Mouse (Mus musculus): ENCODE measurements at regions not wholly inside any gene's neighbourhood (a gene's known extent, or its start where the extent isn't known, plus 50 kb on each side); places are given as distances from the start of the nearest gene placed in this dataset.
"Not testable (repeated sequence)": the region's sequence is repeated elsewhere in the genome, so short reads cannot be mapped to it uniquely, and the experiment has no call there.

DNA sequence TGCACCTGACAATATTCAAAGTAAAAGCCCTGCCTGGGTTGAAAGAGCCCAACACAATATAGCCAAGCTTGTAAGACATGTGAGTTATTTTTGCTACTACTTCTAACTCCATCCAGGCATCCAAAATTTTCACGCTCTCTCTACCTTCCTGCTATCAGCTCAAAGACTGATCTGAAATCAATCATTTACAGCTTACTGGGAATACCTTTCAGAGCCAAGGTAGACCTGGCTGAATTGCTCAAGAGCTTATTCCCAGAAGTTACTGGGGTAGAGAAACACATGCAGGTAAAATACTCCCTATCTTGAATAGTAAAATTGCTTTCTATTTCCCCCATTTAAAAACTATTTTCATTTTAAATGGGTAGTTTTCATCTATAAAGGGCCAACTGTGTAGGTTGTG, 840.2 kb downstream of the Diaph3 start:
- Histone ChIP-seq H3K9me3 (replicated peaks; ENCODE audit: low read length) (no peaks in the 10 kb centered on the region), H3K4me1 (replicated peaks; ENCODE audit: insufficient read depth, low read length) (no peaks in the 10 kb centered on the region), H3K4me3 (replicated peaks; ENCODE audit: low read depth, low read length) (no peak overlapping the region), H3K9ac (ENCODE audit: low read depth, low read length) (no peak overlapping the region), H3K27ac (no peak overlapping the region), H3K27me3 (ENCODE audit: insufficient read depth, low read length) (no peaks in the 10 kb centered on the region), H3K36me3 (ENCODE audit: insufficient read depth, low read length) (no peaks in the 10 kb centered on the region), H3K4me2 (ENCODE audit: low read length) (no peak overlapping the region)
- WGBS = 74% methylated on average over 1 of the region's 1 CpGs
- DNase-seq (ENCODE audit: low spot score) (no peak), ATAC-seq (replicated peaks; ENCODE audit: low FRiP score, low read depth) (no peak)
- TF ChIP-seq CTCF (IDR thresholded peaks at IDR 0.05; ENCODE audit: low read depth) = no peak

DNA sequence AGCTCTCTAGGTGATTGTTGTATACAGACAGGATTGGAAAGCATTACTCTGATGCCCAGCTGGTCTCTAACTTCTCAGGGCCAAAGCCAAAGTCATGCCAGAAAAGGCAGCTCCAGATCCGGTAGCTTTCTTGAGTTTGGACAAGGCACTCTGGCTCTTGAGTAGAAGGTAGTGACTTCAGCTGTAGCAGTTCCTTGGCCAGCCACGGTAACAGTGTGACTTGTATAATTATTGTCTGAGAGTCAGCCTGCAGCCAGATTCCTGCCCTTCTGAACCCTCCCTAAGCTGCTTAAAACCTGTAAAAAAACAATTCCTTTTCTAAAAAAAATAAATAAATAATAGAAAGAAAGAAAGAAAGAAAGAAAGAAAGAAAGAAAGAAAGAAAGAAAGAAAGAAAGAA, 843.0 kb downstream of the Diaph3 start:
- DNase-seq (ENCODE audit: low spot score) = no peak
- TF ChIP-seq CTCF (IDR thresholded peaks at IDR 0.05; ENCODE audit: low read depth) = no peak
- Histone ChIP-seq H3K4me2 (ENCODE audit: low read length) (no peak overlapping the region), H3K4me3 (replicated peaks; ENCODE audit: low read depth, low read length) (no peak overlapping the region), H3K27ac (no peak overlapping the region), H3K9ac (ENCODE audit: low read depth, low read length) (no peak overlapping the region), H3K4me1 (replicated peaks; ENCODE audit: insufficient read depth, low read length) (0 out of 2 replicates have a peak, but pooled peaks cover 6% of the 10 kb centered on the region), H3K27me3 (ENCODE audit: insufficient read depth, low read length) (no peaks in the 10 kb centered on the region), H3K9me3 (replicated peaks; ENCODE audit: low read length) (no peaks in the 10 kb centered on the region), H3K36me3 (ENCODE audit: insufficient read depth, low read length) (no peaks in the 10 kb centered on the region)
- 41% methylated on average over 2 of the region's 2 CpGs for WGBS
- no peak for ATAC-seq (replicated peaks; ENCODE audit: low FRiP score, low read depth)

DNA sequence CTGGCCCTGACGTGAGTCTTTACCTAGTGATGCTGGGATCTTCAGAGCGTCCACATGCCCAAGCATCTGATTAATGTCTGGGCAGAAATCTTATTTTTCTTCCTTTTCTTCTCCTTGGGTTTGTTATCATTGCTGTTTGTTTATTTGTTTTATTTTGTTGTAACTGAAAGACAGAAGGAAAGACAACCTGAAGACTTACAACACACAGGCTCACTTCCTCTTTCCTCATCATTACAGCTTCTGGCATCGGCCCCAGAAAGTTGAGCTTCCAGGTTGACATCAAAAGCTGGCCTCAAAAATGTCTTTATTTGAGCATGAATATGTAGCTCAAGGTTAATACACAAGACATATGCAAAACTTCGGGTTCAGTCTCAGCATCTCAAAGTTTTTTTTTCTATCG, 846.4 kb downstream of the Diaph3 start:
- H3K36me3 ChIP-seq (ENCODE audit: insufficient read depth, low read length); DNase-seq (ENCODE audit: low spot score); H3K4me3 ChIP-seq (replicated peaks; ENCODE audit: low read depth, low read length); H3K4me1 ChIP-seq (replicated peaks; ENCODE audit: insufficient read depth, low read length); H3K4me2 ChIP-seq (ENCODE audit: low read length); H3K27ac ChIP-seq; H3K9me3 ChIP-seq (replicated peaks; ENCODE audit: low read length); H3K27me3 ChIP-seq (ENCODE audit: insufficient read depth, low read length); ATAC-seq (replicated peaks; ENCODE audit: low FRiP score, low read depth); H3K9ac ChIP-seq (ENCODE audit: low read depth, low read length): not testable (repeated sequence)
- WGBS = 54% methylated on average over 5 of the region's 5 CpGs

DNA sequence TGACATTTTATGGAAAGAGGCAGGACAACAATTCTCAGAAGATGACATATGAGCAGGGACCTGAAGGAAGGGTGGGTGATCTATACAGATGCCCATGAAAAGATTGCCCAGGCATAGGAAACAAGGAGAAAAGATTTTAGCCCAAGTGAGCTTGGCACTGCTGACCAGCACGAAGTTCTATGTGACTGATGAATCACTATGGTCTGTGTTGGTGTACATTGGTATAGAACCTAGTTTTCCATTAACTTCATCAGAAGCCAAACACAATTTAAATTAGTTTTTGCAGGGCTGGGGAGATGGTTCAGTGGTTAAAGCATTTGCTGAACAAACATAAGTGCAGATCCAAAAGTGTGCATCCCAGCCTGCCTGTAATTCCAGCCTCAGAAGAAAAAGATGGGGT, 847.2 kb downstream of the Diaph3 start:
- DNase-seq (ENCODE audit: low spot score) (no peak), ATAC-seq (replicated peaks; ENCODE audit: low FRiP score, low read depth) (no peak)
- no peak overlapping the region for H3K4me3 ChIP-seq (replicated peaks; ENCODE audit: low read depth, low read length)
- no peaks in the 10 kb centered on the region for H3K36me3 ChIP-seq (ENCODE audit: insufficient read depth, low read length)
- no peak overlapping the region for H3K9ac ChIP-seq (ENCODE audit: low read depth, low read length)
- H3K4me2 ChIP-seq (ENCODE audit: low read length) = no peak overlapping the region
- no peaks in the 10 kb centered on the region for H3K9me3 ChIP-seq (replicated peaks; ENCODE audit: low read length)
- H3K4me1 ChIP-seq (replicated peaks; ENCODE audit: insufficient read depth, low read length) = 0 out of 2 replicates have a peak, but pooled peaks cover 6% of the 10 kb centered on the region
- TF ChIP-seq CTCF (IDR thresholded peaks at IDR 0.05; ENCODE audit: low read depth) = no peak
- no peaks in the 10 kb centered on the region for H3K27me3 ChIP-seq (ENCODE audit: insufficient read depth, low read length)
- WGBS = 59% methylated on average over 1 of the region's 1 CpGs
- no peak overlapping the region for H3K27ac ChIP-seq

DNA sequence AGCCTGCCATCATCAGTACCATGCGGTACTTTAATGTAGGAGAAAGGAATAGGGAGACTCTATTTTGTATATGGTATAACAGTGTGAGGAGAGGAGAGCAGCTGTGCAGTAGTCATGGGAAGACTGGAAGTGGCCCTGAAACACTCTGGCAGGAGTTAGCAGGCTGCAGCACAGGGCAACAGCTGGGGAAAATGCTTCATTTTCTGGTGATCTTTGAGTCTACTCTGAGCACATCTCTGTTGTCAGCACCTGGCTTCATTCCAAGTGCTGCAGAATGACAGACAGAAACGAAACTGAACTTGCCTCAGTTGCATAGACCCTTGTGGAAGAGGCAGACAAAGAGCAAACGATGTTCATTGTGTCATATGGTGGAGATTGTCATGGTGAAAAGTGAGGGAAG, 847.7 kb downstream of the Diaph3 start:
- no peak for ATAC-seq (replicated peaks; ENCODE audit: low FRiP score, low read depth)
- no peaks in the 10 kb centered on the region for H3K9me3 ChIP-seq (replicated peaks; ENCODE audit: low read length)
- H3K27ac ChIP-seq = no peak overlapping the region
- H3K9ac ChIP-seq (ENCODE audit: low read depth, low read length) = no peak overlapping the region
- no peak overlapping the region for H3K4me2 ChIP-seq (ENCODE audit: low read length)
- no peak for TF ChIP-seq CTCF (IDR thresholded peaks at IDR 0.05; ENCODE audit: low read depth)
- H3K4me1 ChIP-seq (replicated peaks; ENCODE audit: insufficient read depth, low read length) = 0 out of 2 replicates have a peak, but pooled peaks cover 6% of the 10 kb centered on the region
- WGBS = 69% methylated on average over 3 of the region's 3 CpGs
- H3K27me3 ChIP-seq (ENCODE audit: insufficient read depth, low read length) = no peaks in the 10 kb centered on the region
- DNase-seq (ENCODE audit: low spot score) = no peak
- H3K4me3 ChIP-seq (replicated peaks; ENCODE audit: low read depth, low read length) = no peak overlapping the region
- no peaks in the 10 kb centered on the region for H3K36me3 ChIP-seq (ENCODE audit: insufficient read depth, low read length)

DNA sequence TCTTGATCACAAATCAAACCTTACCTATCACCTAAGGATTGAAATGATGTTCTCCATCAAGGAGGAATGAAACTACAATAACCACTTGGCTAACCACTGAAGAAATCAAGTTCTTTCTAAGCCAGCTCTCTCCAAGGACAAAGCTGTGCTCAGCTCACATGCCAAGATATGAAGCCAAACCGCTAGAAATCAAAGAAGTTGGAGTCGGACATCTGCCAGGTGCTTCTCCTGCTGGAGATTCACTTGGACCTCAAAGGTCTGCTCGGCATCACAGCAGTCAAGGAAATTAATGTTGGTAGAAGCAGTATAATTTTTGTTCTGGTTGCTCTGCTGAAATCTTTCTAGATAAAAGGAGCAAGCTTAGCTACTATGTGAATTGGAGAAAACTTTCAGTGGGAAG, 850.5 kb downstream of the Diaph3 start:
- Histone ChIP-seq H3K4me1 (replicated peaks; ENCODE audit: insufficient read depth, low read length) (0 out of 2 replicates have a peak, but pooled peaks cover 6% of the 10 kb centered on the region), H3K36me3 (ENCODE audit: insufficient read depth, low read length) (no peaks in the 10 kb centered on the region), H3K9ac (ENCODE audit: low read depth, low read length) (no peak overlapping the region), H3K27me3 (ENCODE audit: insufficient read depth, low read length) (no peaks in the 10 kb centered on the region), H3K27ac (no peak overlapping the region), H3K9me3 (replicated peaks; ENCODE audit: low read length) (no peaks in the 10 kb centered on the region), H3K4me2 (ENCODE audit: low read length) (no peak overlapping the region), H3K4me3 (replicated peaks; ENCODE audit: low read depth, low read length) (no peak overlapping the region)
- DNase-seq (ENCODE audit: low spot score) (no peak), ATAC-seq (replicated peaks; ENCODE audit: low FRiP score, low read depth) (no peak)
- no peak for TF ChIP-seq CTCF (IDR thresholded peaks at IDR 0.05; ENCODE audit: low read depth)
- 93% methylated on average over 3 of the region's 3 CpGs for WGBS

DNA sequence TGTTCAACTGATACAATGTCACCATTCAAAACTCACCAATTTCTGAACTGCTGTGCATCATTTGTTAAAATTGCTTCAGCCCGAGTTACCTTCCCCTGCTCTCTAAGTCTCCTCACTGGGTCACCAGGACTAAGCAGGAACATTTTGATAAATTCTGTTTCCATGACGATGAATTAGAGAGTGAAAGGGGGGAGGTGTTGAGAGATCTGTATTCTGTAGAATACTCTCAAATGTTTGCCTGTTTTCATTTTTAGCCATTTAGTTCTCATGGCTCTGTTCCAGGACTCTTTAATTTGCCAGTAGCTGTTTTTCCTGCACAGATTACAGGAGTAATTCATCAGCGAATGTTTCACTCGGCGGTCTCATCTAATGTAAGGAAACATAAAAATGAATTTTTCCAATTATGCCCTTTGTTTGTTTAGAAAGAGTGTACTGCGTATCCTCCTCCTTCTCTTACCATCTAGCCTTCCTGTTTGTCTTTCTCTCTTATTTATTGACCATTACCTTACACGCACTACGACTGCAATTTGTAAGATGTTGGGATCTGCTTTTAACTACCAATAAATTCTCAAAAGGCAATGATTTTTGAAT, 879.3 kb downstream of the Diaph3 start:
- ATAC-seq (replicated peaks; ENCODE audit: low FRiP score, low read depth) (no peak), DNase-seq (ENCODE audit: low spot score) (peak; percentile 34)
- Histone ChIP-seq H3K9me3 (replicated peaks; ENCODE audit: low read length) (no peaks in the 10 kb centered on the region), H3K27ac (no peak overlapping the region), H3K4me3 (replicated peaks; ENCODE audit: low read depth, low read length) (no peak overlapping the region), H3K9ac (ENCODE audit: low read depth, low read length) (no peak overlapping the region), H3K4me2 (ENCODE audit: low read length) (peak overlapping the region; percentile 25; the same call in 1 of the 2 replicates), H3K36me3 (ENCODE audit: insufficient read depth, low read length) (no peaks in the 10 kb centered on the region), H3K27me3 (ENCODE audit: insufficient read depth, low read length) (no peaks in the 10 kb centered on the region), H3K4me1 (replicated peaks; ENCODE audit: insufficient read depth, low read length) (no peaks in the 10 kb centered on the region)
- 22% methylated on average over 8 of the region's 8 CpGs for WGBS
- TF ChIP-seq CTCF (IDR thresholded peaks at IDR 0.05; ENCODE audit: low read depth) = no peak
